Mouse (Mus musculus): Measurements from ENCODE around the gene Rnf115.

DNA sequence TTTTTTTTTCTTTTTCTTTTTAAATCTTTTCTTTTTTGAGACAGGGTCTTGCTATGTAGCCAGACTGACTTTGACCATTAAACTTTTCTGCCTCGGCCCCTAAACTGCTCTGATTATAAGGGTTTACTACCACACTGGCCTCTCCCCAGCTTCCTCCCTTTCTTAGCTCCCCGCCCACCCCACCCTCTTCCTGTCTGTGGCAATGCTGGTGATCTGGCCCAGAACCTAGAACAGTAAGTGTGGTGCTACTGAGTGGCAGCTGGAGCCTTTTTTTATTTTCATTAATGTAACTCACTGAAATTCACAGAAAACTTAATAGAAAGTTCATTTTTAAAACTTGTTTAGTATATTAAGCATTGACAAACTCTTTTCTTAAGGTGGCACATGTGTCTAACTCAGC, 11.6 kb upstream of the Rnf115 start:
- no peak for TF ChIP-seq CTCF (IDR thresholded peaks at IDR 0.05; ENCODE audit: low read depth)
- TF ChIP-seq EP300 (optimal IDR thresholded peaks at IDR 0.05) = no peak

All from stomach, postnatal 0 days (tissue).